Mouse (Mus musculus) mesoderm, embryonic 11.5 days (tissue): Measurements from ENCODE around the gene Wnt8b.
"Not testable (repeated sequence)": the region's sequence is repeated elsewhere in the genome, so short reads cannot be mapped to it uniquely, and the experiment has no call there.

Experiments
- DNase-seq: peaks from one replicate; pipeline ENCODE4 v3.0.0-alpha.2; 2012; ENCODE audit warnings: low read depth, low spot score

Wnt8b gene

DNA sequence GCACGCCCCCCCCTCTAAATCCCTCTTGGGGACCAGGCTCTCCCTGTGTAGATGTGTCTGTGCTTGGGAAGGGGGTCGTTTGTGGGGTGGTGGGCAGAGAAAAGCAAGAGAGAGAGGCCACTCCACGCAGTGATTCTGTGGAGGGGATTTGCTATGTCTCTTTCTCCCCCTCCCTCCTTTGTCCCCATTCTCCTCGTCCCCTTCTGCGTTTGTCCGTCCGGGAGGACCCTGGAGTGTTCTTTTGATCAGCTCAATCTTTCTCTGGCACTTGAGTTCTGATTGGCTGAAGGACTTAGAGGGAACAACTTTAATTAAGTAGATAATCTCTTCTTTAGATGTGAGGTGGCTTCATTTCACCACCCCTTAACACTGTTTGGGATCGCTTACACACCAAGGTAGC lies at the start of gene Wnt8b:
TSS of gene Wnt8b (plus strand) at position 345 of the 400 bp plus-strand sequence.
- no peak for DNase-seq

- no peak for DNase-seq
These were observed 47.5 kb upstream of the Wnt8b start for GRCm38 (mm10) chr19:44445755-44446154.

GRCm38 (mm10) chr19:44447927-44448326 lies 45.3 kb upstream of the Wnt8b start:
- no peak for DNase-seq

GRCm38 (mm10) chr19:44454862-44455261 lies 38.4 kb upstream of the Wnt8b start:
- no peak for DNase-seq

- no peak for DNase-seq
These were observed 37.9 kb upstream of the Wnt8b start for GRCm38 (mm10) chr19:44455356-44455755.

DNA sequence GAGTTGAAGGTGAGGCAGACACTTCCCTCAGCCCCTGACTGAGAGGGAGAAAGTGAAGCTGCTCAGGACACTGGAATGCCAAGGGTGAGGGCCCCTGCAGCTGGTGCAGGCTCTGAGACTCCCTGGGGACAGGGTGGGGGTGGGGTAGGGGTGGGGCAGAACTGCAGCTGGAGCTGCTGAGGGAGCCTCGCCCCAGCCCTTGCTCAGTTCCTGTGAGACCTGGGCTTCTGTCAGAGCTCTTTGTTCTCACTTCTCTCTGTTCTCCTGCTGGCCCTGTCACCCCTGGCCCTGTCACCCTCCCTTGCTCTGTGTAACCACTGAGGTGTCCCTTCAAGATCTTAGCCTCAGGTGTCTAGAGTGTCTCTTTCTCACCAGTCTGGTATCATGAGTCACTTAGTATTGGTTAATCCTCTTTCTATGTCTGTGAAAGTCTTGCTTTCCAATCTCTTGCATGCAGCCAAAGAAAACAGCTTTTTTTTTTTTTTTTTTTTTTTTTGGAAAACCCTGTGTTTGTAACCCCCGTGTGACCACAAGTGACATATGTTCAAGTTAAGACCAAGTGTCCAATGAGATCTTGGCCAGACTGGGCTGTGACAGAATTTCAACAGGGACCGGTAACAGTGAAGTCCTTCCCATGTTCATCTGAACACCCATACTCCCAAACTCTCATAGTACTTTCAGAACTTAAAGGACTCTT lies 35.8 kb upstream of the Wnt8b start:
- DNase-seq: no peak

DNA sequence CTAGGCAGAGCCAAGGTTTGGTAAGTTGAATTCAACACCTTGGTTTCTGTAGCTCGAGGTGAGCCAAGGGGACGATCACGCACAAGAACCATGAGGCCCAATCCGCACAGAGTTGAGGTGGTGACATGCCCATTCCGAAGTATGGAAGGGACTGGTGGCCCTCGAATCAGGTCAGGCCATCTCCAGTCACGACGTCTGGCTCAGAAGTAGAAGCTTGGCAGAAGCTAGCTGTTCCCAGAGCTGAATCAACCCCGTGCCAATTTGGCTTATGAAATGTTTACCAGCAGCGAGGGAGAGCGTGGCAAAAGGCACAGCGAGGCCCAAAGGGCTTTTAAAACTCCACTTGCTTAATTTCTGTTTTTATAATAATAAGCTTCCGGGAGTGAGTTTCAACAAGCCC lies 34.6 kb upstream of the Wnt8b start:
- DNase-seq: no peak

- DNase-seq: no peak
These were observed 32.8 kb upstream of the Wnt8b start for GRCm38 (mm10) chr19:44460441-44460840.

GRCm38 (mm10) chr19:44461500-44461899 lies 31.8 kb upstream of the Wnt8b start:
- no peak for DNase-seq

DNA sequence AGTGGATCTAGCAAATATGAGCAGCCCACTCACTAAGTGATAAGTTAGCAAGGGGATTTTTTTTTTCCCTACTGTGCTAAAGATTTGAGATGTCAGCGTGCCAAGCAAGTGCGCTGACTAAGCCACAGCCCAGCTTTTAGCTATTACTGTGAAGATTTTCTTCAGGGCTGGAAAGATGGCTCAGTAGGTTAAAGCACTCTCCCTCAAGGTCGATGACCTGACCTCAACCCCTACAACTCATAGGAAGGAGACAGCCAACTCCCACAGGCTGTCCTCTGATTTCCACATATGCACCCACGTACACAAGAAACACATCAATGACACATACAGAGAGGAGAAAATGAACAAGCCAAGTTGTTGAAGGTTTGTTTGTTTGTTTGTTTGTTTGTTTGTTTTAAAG lies 31.1 kb upstream of the Wnt8b start:
- DNase-seq: no peak

DNA sequence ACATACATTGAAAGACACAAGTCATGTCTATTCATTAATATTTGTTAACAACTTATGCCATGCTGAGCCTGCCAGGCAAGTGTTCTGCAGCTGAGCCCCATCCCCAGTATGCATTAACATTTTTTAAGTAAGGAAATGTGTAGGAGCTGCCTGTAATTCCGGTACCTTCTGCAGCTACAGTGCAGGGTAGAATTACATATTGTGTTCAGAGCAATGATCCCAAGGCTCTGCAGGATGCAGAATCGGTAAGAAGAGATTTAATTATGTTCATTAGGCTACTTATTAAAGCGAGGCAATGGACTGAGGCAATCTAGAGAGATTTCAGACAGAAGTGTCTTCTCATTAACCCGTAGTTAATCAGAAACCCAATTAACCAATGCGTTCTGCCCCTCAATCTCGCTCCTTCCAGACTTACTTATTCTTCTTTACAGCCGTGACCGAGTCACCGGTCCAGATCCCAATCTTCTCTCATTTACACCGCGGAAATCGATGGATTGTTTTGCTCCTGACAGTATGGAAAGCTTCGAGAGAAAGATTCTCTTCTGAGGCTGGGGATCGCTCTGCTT lies 27.2 kb upstream of the Wnt8b start:
- not testable (repeated sequence) for DNase-seq

- DNase-seq: peak; percentile 88
These were observed 19.1 kb upstream of the Wnt8b start for GRCm38 (mm10) chr19:44474158-44474557.

- no peak for DNase-seq
These were observed 18.0 kb upstream of the Wnt8b start for GRCm38 (mm10) chr19:44475268-44475667.

- no peak for DNase-seq
These were observed 16.7 kb upstream of the Wnt8b start for GRCm38 (mm10) chr19:44476541-44476940.

DNA sequence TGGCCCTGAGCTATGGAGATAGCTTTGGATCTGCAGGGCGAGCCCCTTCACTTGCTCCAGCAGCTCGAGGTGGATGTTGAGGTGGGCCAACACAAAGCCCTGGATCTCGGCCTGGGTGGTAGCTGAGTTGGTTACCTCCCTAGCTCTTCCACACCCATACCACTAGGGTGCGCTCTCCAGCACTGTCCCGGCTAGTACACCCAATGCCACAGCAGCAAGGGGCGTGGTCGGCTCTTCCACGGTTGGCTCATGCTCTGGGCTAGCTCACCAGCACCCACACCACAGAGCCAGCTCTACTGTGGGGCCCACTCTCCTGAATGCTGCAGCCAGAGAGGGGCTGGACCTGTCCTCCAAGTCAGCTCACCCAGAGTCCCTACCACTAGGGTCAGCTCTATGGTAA lies 6.0 kb upstream of the Wnt8b start:
- peak; percentile 33 for DNase-seq

GRCm38 (mm10) chr19:44496511-44496910 lies 3.2 kb downstream of the Wnt8b start:
- no peak for DNase-seq

DNA sequence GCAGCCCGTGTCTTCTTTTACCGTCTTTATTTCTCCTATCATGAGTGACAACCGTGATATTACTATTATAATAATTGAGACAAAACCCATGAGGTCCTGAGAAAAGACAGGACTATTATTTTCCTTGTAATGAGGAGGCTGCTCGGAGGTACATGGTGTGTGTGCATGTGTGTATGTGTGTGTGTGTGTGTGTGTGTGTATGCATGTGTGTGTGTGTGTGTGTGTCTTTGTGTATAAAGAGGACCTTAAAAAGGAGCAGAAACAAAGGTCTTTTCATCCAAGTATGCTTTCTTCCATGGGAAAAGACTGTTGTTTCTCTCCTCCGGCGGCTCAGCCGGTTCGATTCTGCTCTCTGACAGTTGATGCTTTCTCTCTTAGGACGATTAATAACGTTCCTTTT lies 3.7 kb downstream of the Wnt8b start:
- DNase-seq: no peak

- no peak for DNase-seq
These were observed 5.7 kb downstream of the Wnt8b start for GRCm38 (mm10) chr19:44498936-44499335.

DNA sequence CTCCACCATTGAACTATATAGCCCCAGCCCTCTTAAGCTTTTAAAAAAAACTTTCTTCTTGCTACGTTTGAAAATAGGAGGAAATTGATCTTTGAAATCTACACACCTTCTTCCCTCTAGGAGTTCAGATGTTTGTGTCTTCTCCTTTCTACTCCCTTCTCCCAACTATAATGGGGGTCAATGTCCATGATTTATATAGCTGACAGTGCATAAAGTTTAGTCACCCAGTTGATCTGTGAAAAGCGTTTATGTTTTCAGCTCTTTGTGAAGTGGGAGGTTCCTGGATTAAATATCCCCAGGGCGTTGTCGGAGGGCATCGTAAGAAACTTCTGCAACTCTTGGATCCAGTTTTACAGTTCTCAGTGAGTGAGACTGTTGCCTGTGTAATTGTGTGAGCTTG lies 7.0 kb downstream of the Wnt8b start:
- no peak for DNase-seq

DNA sequence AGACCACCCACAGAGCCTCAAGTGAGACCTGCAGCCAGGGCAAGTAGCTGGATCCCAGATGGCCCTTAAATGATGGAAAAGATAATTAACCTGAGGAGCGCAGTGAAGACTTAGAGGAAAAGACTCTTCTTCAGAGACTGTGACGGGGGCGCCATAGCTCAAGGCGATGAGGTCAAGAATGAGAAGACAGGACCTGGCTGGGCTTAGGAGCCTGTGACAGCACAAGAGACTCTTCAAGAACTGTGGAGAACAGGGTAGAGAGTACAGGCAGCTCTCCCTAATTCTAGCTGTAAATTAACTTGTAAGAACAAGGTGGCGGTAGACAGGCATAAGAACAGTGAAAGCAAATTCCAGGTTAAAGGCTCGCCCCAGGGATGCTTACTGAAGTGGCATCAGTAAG lies 8.7 kb downstream of the Wnt8b start:
- no peak for DNase-seq

GRCm38 (mm10) chr19:44502741-44503140 lies 9.5 kb downstream of the Wnt8b start:
- DNase-seq: no peak

GRCm38 (mm10) chr19:44510534-44511175 lies 17.4 kb downstream of the Wnt8b start:
- DNase-seq: no peak
